Mouse (Mus musculus) testis, adult 2 months (tissue): ENCODE data around the gene Clec16a. TPM values are rescaled to one million over a fixed set of nuclear protein-coding genes. Genes with fewer than 3 reads are reported as not detected.
A peak's percentile ranks its signal among the peaks of the same experiment; 100 is the strongest.

Source experiments
- H3K27ac ChIP-seq: fragments of 200-500 bp; 2 replicates; pipeline ENCODE4 v1.5.1; 2012; ENCODE audit warnings: low read depth, low read length; ENCODE audit not compliant: control insufficient read depth, insufficient read depth
- H3K27me3 ChIP-seq: fragments of 200-500 bp; 2 replicates; pipeline ENCODE4 v1.6.1; 2012; ENCODE audit warnings: mild to moderate bottlenecking, low read length, moderate library complexity; ENCODE audit not compliant: control insufficient read depth, insufficient read depth
- H3K36me3 ChIP-seq: fragments of 200-500 bp; 2 replicates; pipeline ENCODE4 v1.6.1; 2012; ENCODE audit warnings: mild to moderate bottlenecking, low read length; ENCODE audit not compliant: control insufficient read depth, insufficient read depth
- H3K4me1 ChIP-seq: fragments of 200-500 bp; 2 replicates; pipeline ENCODE4 v1.6.1; 2012; ENCODE audit warnings: low read length; ENCODE audit not compliant: control insufficient read depth, insufficient read depth
- H3K4me3 ChIP-seq: fragments of 200-500 bp; 2 replicates; pipeline ENCODE4 v1.5.1; 2012; ENCODE audit warnings: low read depth, mild to moderate bottlenecking, low read length, moderate library complexity, mixed read lengths; ENCODE audit not compliant: control insufficient read depth
- CTCF ChIP-seq: fragments of 200-500 bp; IDR thresholded peaks from 2 replicates; pipeline ENCODE4 v1.5.1; 2012; ENCODE audit warnings: low read depth, mild to moderate bottlenecking, inconsistent platforms, low read length, moderate library complexity; ENCODE audit not compliant: control insufficient read depth, insufficient read depth, insufficient replicate concordance
- POLR2A ChIP-seq: fragments of 200-500 bp; IDR thresholded peaks from 2 replicates; pipeline ENCODE4 v1.6.1; 2012; ENCODE audit warnings: low read depth, mild to moderate bottlenecking, inconsistent platforms, low read length, moderate library complexity; ENCODE audit not compliant: control insufficient read depth
- polyA plus RNA-seq: library from polyadenylated mRNA; depleted of rRNA; stranded (reverse); fragments of >200 nt; gene quantifications from 2 replicates; pipeline ENCODE4 v1.2.3, GENCODE M21; 2012

Clec16a gene
- polyA plus RNA-seq, 1 experiment = 30.8 TPM

- no peak for TF ChIP-seq POLR2A
- TF ChIP-seq CTCF = no peak
- Histone ChIP-seq H3K4me3 (no peak overlapping the region), H3K36me3 (no peaks in the 10 kb centered on the region), H3K27me3 (no peaks in the 10 kb centered on the region), H3K27ac (no peak overlapping the region), H3K4me1 (no peaks in the 10 kb centered on the region)
Observed at GRCm38 (mm10) chr16:10674957-10675356, 129.8 kb downstream of the Clec16a start.

DNA sequence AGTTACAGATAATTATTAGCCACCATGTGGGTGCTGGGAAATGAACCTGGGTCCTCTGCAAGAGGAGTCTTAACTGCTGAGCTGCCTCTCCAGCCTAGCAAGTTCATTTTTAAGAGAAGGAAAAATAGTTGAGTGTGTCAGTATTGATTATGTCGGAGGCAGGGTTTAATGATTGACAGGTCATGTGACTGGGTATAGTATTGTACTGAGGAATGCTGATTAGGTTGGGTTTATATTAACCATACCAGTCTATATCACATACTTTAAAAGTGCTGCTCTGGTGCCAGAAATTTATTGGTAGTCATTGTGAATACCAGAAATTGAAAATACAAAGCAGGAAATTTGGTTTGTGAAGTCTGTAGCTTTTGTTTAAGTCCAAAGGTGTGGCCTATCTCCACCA, 130.5 kb downstream of the Clec16a start:
- TF ChIP-seq POLR2A = no peak
- TF ChIP-seq CTCF = no peak
- Histone ChIP-seq H3K36me3 (no peaks in the 10 kb centered on the region), H3K27me3 (no peaks in the 10 kb centered on the region), H3K4me1 (no peaks in the 10 kb centered on the region), H3K27ac (no peak overlapping the region), H3K4me3 (no peak overlapping the region)

GRCm38 (mm10) chr16:10676461-10677066, 131.4 kb downstream of the Clec16a start:
- Histone ChIP-seq H3K27ac (peak overlapping the region; percentile 34; the same call in 1 of the 2 replicates), H3K4me3 (no peak overlapping the region), H3K4me1 (no peaks in the 10 kb centered on the region), H3K36me3 (no peaks in the 10 kb centered on the region), H3K27me3 (no peaks in the 10 kb centered on the region)
- TF ChIP-seq CTCF (no peak), POLR2A (no peak)

- H3K36me3 ChIP-seq = no peaks in the 10 kb centered on the region
- no peaks in the 10 kb centered on the region for H3K4me1 ChIP-seq
- no peaks in the 10 kb centered on the region for H3K27me3 ChIP-seq
- TF ChIP-seq CTCF (no peak), POLR2A (no peak)
- H3K4me3 ChIP-seq = no peak overlapping the region
- no peak overlapping the region for H3K27ac ChIP-seq
Observed at GRCm38 (mm10) chr16:10682521-10682920, 137.4 kb downstream of the Clec16a start.

- Histone ChIP-seq H3K36me3 (no peaks in the 10 kb centered on the region), H3K27ac (no peak overlapping the region), H3K27me3 (no peaks in the 10 kb centered on the region), H3K4me3 (no peak overlapping the region), H3K4me1 (no peaks in the 10 kb centered on the region)
- TF ChIP-seq CTCF (no peak), POLR2A (no peak)
Observed at GRCm38 (mm10) chr16:10683193-10684000, 138.3 kb downstream of the Clec16a start.

- H3K4me1 ChIP-seq = no peaks in the 10 kb centered on the region
- H3K27ac ChIP-seq = no peak overlapping the region
- TF ChIP-seq CTCF = no peak
- no peak for TF ChIP-seq POLR2A
- H3K27me3 ChIP-seq = no peaks in the 10 kb centered on the region
- peaks cover 2% of the 10 kb centered on the region for H3K36me3 ChIP-seq
- H3K4me3 ChIP-seq = no peak overlapping the region
Observed at GRCm38 (mm10) chr16:10689748-10690318, 144.7 kb downstream of the Clec16a start.

DNA sequence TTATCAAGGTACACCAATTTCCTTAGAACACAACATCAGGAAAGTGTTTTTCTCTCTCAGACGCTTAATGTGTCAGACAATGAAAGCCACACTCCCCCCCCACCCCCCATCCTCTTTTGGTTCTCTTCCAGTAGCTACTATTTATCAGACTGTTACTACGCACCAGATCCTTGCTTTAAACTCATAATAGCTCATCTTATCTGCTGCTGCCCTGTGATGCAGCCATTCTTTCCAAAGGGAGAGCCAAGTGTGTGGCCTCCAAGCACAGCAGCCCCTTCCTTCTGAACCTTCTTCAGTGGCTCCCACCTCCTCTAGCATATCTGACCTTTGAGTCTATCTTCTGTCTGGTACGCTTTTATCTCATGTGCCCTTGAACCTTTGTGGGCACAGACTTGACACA, 145.3 kb downstream of the Clec16a start:
- peaks cover 2% of the 10 kb centered on the region for H3K36me3 ChIP-seq
- no peaks in the 10 kb centered on the region for H3K27me3 ChIP-seq
- no peak overlapping the region for H3K27ac ChIP-seq
- H3K4me1 ChIP-seq = no peaks in the 10 kb centered on the region
- H3K4me3 ChIP-seq = no peak overlapping the region
- no peak for TF ChIP-seq POLR2A
- no peak for TF ChIP-seq CTCF
